8 mouse cellular contexts compared by ENCODE assay signal in the genomic region with DNA sequence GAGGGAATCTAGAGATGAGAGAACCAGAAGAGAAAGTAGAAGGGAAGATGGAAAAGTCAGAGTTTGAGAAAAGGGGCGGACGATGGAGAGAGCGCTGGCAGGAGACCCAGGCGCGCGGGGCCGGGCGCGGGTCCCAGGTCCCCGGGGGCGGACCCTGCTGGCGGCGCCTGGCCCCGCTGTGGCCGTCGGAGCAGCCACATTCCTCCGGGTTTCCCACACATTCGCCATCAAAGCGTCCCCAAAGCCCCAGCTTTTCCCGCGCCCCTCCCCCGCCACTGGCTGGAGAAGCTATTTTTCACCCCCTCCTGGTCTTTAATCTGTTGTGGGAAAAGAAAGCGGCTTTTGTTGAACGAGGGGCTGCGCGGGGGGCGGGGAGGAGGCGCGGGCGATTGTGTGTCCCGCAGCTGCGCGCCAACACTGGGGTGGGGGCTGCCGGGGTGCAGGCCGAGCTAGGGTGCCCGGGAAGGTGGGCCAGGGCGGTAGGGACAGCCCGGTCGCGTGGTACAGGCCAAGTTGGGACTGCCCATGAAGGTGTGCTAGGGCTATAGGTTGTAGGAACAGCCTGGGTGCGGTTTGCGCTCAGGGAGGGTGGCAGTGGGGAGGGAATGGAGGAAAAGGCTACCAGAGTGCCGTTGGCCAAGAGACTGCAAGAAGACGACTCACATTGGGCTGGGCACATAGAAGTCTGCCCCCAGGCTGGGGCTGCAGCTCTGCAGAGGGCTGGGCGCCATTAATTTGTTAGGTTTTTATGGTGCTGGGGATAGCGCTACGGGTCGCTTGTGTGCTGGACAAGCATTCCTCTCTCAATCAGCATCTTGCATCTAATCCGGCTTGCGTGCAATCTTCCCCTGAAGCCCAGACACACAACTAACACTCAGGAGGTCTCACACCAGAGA. TPM values are rescaled to one million over a fixed set of nuclear protein-coding genes. Genes with fewer than 3 reads are reported as not detected.
DNase-seq lines count a peak whose midpoint lies in the region; ATAC-seq and TF ChIP-seq lines count a peak whose summit lies in the region.

No protein-coding gene starts in this region.

- H3K9me3 ChIP-seq in forebrain, embryonic 10.5 days = no peaks in the 10 kb centered on the region
- H3K9me3 ChIP-seq in hindbrain, embryonic 12.5 days (replicated peaks) = no peaks in the 10 kb centered on the region
- no peaks in the 10 kb centered on the region for H3K9me3 ChIP-seq in midbrain, postnatal 0 days (ENCODE audit: low read length)

- no peak for TF ChIP-seq POLR2A in cerebellum, adult 2 months (IDR thresholded peaks at IDR 0.05; ENCODE audit: borderline replicate concordance, insufficient read depth, low read length)

- peaks cover 2% of the 10 kb centered on the region; the same call in 1 of the 2 replicates for H3K27me3 ChIP-seq in cerebellum, adult 2 months (ENCODE audit: control insufficient read depth, insufficient read depth, low read length)
- no peaks in the 10 kb centered on the region for H3K27me3 ChIP-seq in forebrain, embryonic 10.5 days (ENCODE audit: poor library complexity, severe bottlenecking)
- H3K27me3 ChIP-seq in hindbrain, embryonic 12.5 days = no peaks in the 10 kb centered on the region
- H3K27me3 ChIP-seq in midbrain, postnatal 0 days (ENCODE audit: insufficient read depth, low read length) = no peaks in the 10 kb centered on the region

- TF ChIP-seq CTCF in cerebellum, adult 2 months (IDR thresholded peaks at IDR 0.05; ENCODE audit: borderline replicate concordance, insufficient read depth, low read depth, low read length) = no peak
- no peak for TF ChIP-seq CTCF in midbrain, postnatal 0 days (IDR thresholded peaks at IDR 0.05)

- H3K27ac ChIP-seq in cerebellum, adult 2 months (ENCODE audit: insufficient read depth, low read length) = peak overlapping the region; percentile 43; the same call in 1 of the 2 replicates
- H3K27ac ChIP-seq in forebrain, embryonic 10.5 days = peak overlapping the region; percentile 97
- peak overlapping the region; percentile 99 for H3K27ac ChIP-seq in hindbrain, embryonic 12.5 days
- peak overlapping the region; percentile 80 for H3K27ac ChIP-seq in midbrain, postnatal 0 days (ENCODE audit: low read depth, low read length)

- no peaks in the 10 kb centered on the region for H3K36me3 ChIP-seq in forebrain, embryonic 10.5 days (replicated peaks)
- no peaks in the 10 kb centered on the region for H3K36me3 ChIP-seq in hindbrain, embryonic 12.5 days
- no peaks in the 10 kb centered on the region for H3K36me3 ChIP-seq in midbrain, postnatal 0 days (ENCODE audit: insufficient read depth, low read length)

- peaks cover 3% of the 10 kb centered on the region; the same call in 1 of the 2 replicates for H3K4me1 ChIP-seq in cerebellum, adult 2 months (ENCODE audit: control insufficient read depth, insufficient read depth, low read length)
- peaks cover 76% of the 10 kb centered on the region for H3K4me1 ChIP-seq in forebrain, embryonic 10.5 days
- peaks cover 57% of the 10 kb centered on the region for H3K4me1 ChIP-seq in hindbrain, embryonic 12.5 days
- H3K4me1 ChIP-seq in midbrain, postnatal 0 days (ENCODE audit: insufficient read depth, low read length) = 0 out of 2 replicates have a peak, but pooled peaks cover 12% of the 10 kb centered on the region

- peak in 1 of 2 experiments; percentile 31 for DNase-seq in cerebellum, adult 2 months
- no peak for DNase-seq in cerebellum, adult 18-20 months
- peak; percentile 56 for DNase-seq in 3T3-L1 (ENCODE audit: low read depth, low spot score)
- peak; percentile 88 for DNase-seq in forebrain, embryonic 10.5 days (ENCODE audit: extremely low spot score, low spot score)
- peak; percentile 82 for DNase-seq in left cerebral cortex, postnatal 4 days
- DNase-seq in midbrain, postnatal 0 days (ENCODE audit: low spot score) = peak; percentile 84

- intact Hi-C loops in left cerebral cortex, postnatal 4 days (cut with DNase I) = no loop called here

- peak overlapping the region; percentile 24 for H3K4me3 ChIP-seq in cerebellum, adult 2 months (replicated peaks; ENCODE audit: insufficient read depth, low read depth, low read length)
- H3K4me3 ChIP-seq in forebrain, embryonic 10.5 days = peak overlapping the region; percentile 53
- H3K4me3 ChIP-seq in hindbrain, embryonic 12.5 days = peak overlapping the region; percentile 36
- H3K4me3 ChIP-seq in midbrain, postnatal 0 days (ENCODE audit: low read depth, low read length) = peak overlapping the region; percentile 45

- H3K4me2 ChIP-seq in hindbrain, embryonic 12.5 days (replicated peaks) = peak overlapping the region; percentile 71
- peak overlapping the region; percentile 91 for H3K4me2 ChIP-seq in midbrain, postnatal 0 days (ENCODE audit: low read depth, low read length, poor library complexity, severe bottlenecking)

- peak overlapping the region; percentile 73 for H3K9ac ChIP-seq in hindbrain, embryonic 12.5 days
- H3K9ac ChIP-seq in midbrain, postnatal 0 days (replicated peaks; ENCODE audit: low read length, poor library complexity, severe bottlenecking) = peak overlapping the region; percentile 64

- WGBS in cerebellum, adult 2 months = 8% methylated on average over 50 of the region's 50 CpGs
- under 1% methylated on average over 49 of the region's 50 CpGs for WGBS in forebrain, embryonic 10.5 days
- WGBS in hindbrain, embryonic 12.5 days = 1% methylated on average over 50 of the region's 50 CpGs
- 1% methylated on average over 49 of the region's 50 CpGs for WGBS in midbrain, postnatal 0 days

- peak; percentile 80 for ATAC-seq in hindbrain, embryonic 12.5 days (ENCODE audit: low FRiP score)
- peak; percentile 79 for ATAC-seq in midbrain, postnatal 0 days (ENCODE audit: low FRiP score)
- no peak for ATAC-seq in megakaryocyte progenitor cell, adult 5-6 weeks (replicated peaks; ENCODE audit: poor library complexity)

RNA-seq across cellular contexts. Expression of a gene that starts 8.1 kb away (rescaled TPM):
- 53.6 and 55.1 TPM in 2 replicates for polyA plus RNA-seq in cerebellum, adult 2 months (2012; rRNA removed)
- 488 and 529 TPM in 2 replicates for polyA plus RNA-seq in forebrain, embryonic 10.5 days (2016; fragmentation: Nextera tagmentation; extraction: Ambion mirVana)
- polyA plus RNA-seq in hindbrain, embryonic 12.5 days (2016; fragmentation: Nextera tagmentation; extraction: Ambion mirVana) = 372 and 426 TPM in 2 replicates
- 10 to 100 TPM; 50.9 to 52.7 TPM for total RNA-seq in left cerebral cortex, postnatal 4 days (2021)
- total RNA-seq in midbrain, postnatal 0 days (2014; rRNA removed) = 121 and 208 TPM in 2 replicates
- 148 and 156 TPM in 2 replicates for polyA plus RNA-seq in midbrain, postnatal 0 days (2015; fragmentation: Nextera tagmentation; extraction: Ambion mirVana)
- total RNA-seq in megakaryocyte progenitor cell, adult 5-6 weeks (2015) = 0.44 and 1.4 TPM in 2 replicates
- total RNA-seq in megakaryocyte progenitor cell, adult 5-6 weeks (2017) = 1.0 and 2.4 TPM in 2 replicates

RNA-seq across cellular contexts. Expression of a gene that starts 37.0 kb away (rescaled TPM):
- polyA plus RNA-seq in cerebellum, adult 2 months (2012; rRNA removed) = 0.27 and 0.74 TPM in 2 replicates
- polyA plus RNA-seq in forebrain, embryonic 10.5 days (2016; fragmentation: Nextera tagmentation; extraction: Ambion mirVana) = 10.3 and 11.4 TPM in 2 replicates
- 7.0 and 7.9 TPM in 2 replicates for polyA plus RNA-seq in hindbrain, embryonic 12.5 days (2016; fragmentation: Nextera tagmentation; extraction: Ambion mirVana)
- total RNA-seq in left cerebral cortex, postnatal 4 days (2021) = 1 to 10 TPM; 1.4 to 1.5 TPM
- total RNA-seq in midbrain, postnatal 0 days (2014; rRNA removed) = 1.1 and 2.0 TPM in 2 replicates
- 0.46 and 0.50 TPM in 2 replicates for polyA plus RNA-seq in midbrain, postnatal 0 days (2015; fragmentation: Nextera tagmentation; extraction: Ambion mirVana)
- total RNA-seq in megakaryocyte progenitor cell, adult 5-6 weeks (2015) = 5.6 and 7.5 TPM in 2 replicates
- 5.9 and 6.1 TPM in 2 replicates for total RNA-seq in megakaryocyte progenitor cell, adult 5-6 weeks (2017)

Comparison
In these comparisons a context has a peak if more than half of its experiments do, and no peak if none do; other contexts are left out.
1. DNase-seq: peak in 3T3-L1 (single experiment), forebrain, embryonic 10.5 days (single experiment), left cerebral cortex, postnatal 4 days (single experiment) and midbrain, postnatal 0 days (single experiment); none in cerebellum, adult 18-20 months (0 of 2).
2. H3K27ac ChIP-seq: peak in every context shown above with its lines; median percentile 99 in hindbrain, embryonic 12.5 days; 97 in forebrain, embryonic 10.5 days; 80 in midbrain, postnatal 0 days; 43 in cerebellum, adult 2 months.
3. Peak in every context shown above with its lines, with median percentiles within 50 percentile points of each other: H3K4me3 ChIP-seq.